Mouse (Mus musculus) bone marrow, adult 2 months (tissue): ENCODE results near the gene Tmem11.

Experiments used
- CTCF ChIP-seq: fragments of 200-500 bp; IDR thresholded peaks from 2 replicates; pipeline ENCODE4 v1.5.1; 2011; ENCODE audit warnings: low read length, control low read depth; ENCODE audit not compliant: control insufficient read depth, insufficient read depth
- POLR2A ChIP-seq: fragments of 200-500 bp; IDR thresholded peaks from 2 replicates; pipeline ENCODE4 v1.6.1; 2011; ENCODE audit warnings: low read depth, mild to moderate bottlenecking, control low read depth, low read length, borderline replicate concordance; ENCODE audit not compliant: control insufficient read depth

DNA sequence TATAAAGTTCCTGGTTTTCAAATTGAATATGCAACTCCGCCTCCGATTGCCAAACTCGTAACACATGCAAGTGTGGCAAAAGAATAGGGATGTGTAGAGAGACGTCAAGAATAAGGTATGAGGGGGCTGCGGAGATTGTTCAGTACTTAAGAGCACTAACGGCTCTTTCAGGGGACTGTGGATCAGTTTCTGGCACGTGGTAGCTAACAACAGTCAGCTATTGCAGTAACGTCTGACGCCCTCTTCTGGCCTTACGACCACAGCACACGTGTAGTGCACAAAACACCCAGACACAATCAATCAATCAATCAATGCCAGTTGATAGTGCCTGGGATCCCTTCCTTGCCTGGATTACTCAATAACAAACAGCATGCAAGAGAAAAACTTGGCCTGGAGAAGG is 351 bp upstream of the Tmem11 start:
- TF ChIP-seq CTCF (peak; percentile 85), POLR2A (no peak)
